Mouse (Mus musculus) lung, embryonic 14.5 days (tissue): ENCODE measurements at regions not wholly inside any gene's neighbourhood (a gene's known extent, or its start where the extent isn't known, plus 50 kb on each side); places are given as distances from the start of the nearest gene placed in this dataset.
"Not testable (repeated sequence)": the region's sequence is repeated elsewhere in the genome, so short reads cannot be mapped to it uniquely, and the experiment has no call there.

Experiments used
- ATAC-seq: fragments of 200-750 bp; cut with Nextera tagmentation; 2 replicates; pipeline ENCODE4 v1.8.0; 2017; ENCODE audit warnings: mild to moderate bottlenecking, moderate TSS enrichment, moderate library complexity; ENCODE audit not compliant: insufficient read depth
- DNase-seq: peaks from one replicate; pipeline ENCODE4 v3.0.0-alpha.2; 2015
- H3K27ac ChIP-seq: fragments of 300-500 bp; sonication (generic); 2 replicates; pipeline ENCODE4 v1.5.1; 2014; ENCODE audit warnings: low read depth, mild to moderate bottlenecking, moderate library complexity
- H3K27me3 ChIP-seq: fragments of 300-500 bp; sonication (generic); 2 replicates; pipeline ENCODE4 v1.6.1; 2014; ENCODE audit warnings: low read length, control low read depth; ENCODE audit not compliant: insufficient read depth
- H3K36me3 ChIP-seq: fragments of 300-500 bp; sonication (generic); 2 replicates; pipeline ENCODE4 v1.6.1; 2014; ENCODE audit warnings: control low read depth; ENCODE audit not compliant: insufficient read depth
- H3K4me1 ChIP-seq: fragments of 300-500 bp; sonication (generic); 2 replicates; pipeline ENCODE4 v1.6.1; 2014; ENCODE audit warnings: antibody characterized with exemption, control low read depth; ENCODE audit not compliant: insufficient read depth
- H3K4me2 ChIP-seq: fragments of 300-500 bp; sonication (generic); 2 replicates; pipeline ENCODE4 v1.6.1; 2014; ENCODE audit warnings: mild to moderate bottlenecking
- H3K4me3 ChIP-seq: fragments of 300-500 bp; sonication (generic); 2 replicates; pipeline ENCODE4 v1.5.1; 2014; ENCODE audit warnings: low read depth, low read length
- H3K9ac ChIP-seq: fragments of 300-500 bp; sonication (generic); 2 replicates; pipeline ENCODE4 v1.6.1; 2014
- H3K9me3 ChIP-seq: fragments of 300-500 bp; sonication (generic); 2 replicates; pipeline ENCODE4 v1.6.1; 2016; ENCODE audit warnings: low read depth, low read length, control low read depth
- CTCF ChIP-seq: IDR thresholded peaks from 2 replicates; pipeline ENCODE4 v1.5.1; 2016; ENCODE audit warnings: antibody characterized with exemption, low read depth
- WGBS: fragments of 180-500 bp; shearing (Covaris S2); extraction: QIAGEN DNeasy Blood & Tissue Kit; methylation state at CpG from one replicate; pipeline ENCODE4 v1.1.7; 2014; 5-methylcytosine and 5-hydroxymethylcytosine counted together

DNA sequence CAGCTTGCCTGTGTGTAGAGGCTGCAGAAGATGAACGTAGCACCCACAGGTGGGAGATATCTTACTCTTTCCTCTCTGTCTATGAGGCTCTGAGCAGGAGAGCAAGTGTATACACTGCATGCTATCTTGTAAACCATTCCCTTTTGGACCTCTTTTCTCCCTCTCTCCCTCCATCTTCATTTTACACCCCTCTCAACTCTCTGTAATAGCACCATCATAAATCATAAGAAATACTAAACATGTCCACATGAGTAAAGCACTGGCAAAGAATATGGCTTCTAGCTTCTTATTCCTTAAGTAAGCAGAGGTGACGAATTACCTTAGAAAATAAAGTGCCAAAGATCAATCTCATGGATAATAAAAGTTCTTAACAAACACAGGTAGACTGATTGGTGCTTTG lies 1724.3 kb upstream of the 5930422O12Rik start:
- Histone ChIP-seq H3K9ac (no peak overlapping the region), H3K36me3 (no peaks in the 10 kb centered on the region), H3K27me3 (no peaks in the 10 kb centered on the region), H3K4me3 (no peak overlapping the region), H3K4me2 (no peak overlapping the region), H3K4me1 (no peaks in the 10 kb centered on the region), H3K9me3 (no peaks in the 10 kb centered on the region), H3K27ac (no peak overlapping the region)
- ATAC-seq, result no peak
- no peak for DNase-seq
- WGBS, result 60% methylated on average over 2 of the region's 2 CpGs
- no peak for TF ChIP-seq CTCF

DNA sequence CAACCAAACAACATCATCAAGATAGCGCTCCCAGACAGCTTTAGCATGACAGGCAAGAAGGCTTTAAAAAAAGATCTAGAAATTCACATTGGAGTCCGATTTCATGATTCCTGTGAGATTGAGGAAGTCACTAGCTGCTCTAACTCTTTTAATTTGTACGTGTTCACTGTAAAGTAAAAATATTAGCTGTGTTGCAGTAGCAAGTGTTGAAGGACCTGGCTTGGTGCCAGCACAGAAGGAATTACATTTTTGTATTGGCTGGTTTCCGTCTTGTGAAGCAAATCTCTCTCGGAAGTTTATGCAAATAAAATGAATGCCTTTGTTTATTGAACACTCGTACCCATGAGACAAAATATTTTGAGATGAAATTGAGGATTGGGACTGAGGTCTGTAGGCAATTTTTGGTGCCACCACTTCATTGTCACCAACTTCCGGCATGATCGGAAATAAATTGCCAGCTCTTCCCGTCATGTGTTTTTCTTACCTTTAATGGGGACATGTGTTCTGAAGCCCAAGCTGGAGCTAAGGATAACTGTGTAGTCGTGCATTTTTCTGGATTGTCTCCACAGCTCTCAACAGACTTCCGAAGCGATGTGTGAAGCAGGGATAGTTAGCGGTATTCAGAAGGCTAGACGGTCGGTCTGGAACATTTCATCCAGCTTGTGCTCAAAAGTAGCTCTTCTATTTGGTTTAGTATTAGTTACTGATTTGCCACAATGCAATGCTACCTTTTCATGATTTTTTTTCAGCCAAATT lies 1715.0 kb upstream of the 5930422O12Rik start:
- TF ChIP-seq CTCF, result no peak
- Histone ChIP-seq H3K36me3 (no peaks in the 10 kb centered on the region), H3K4me3 (no peak overlapping the region), H3K4me2 (0 out of 2 replicates have a peak overlapping the region, but pooled peaks have one; percentile 20), H3K27ac (no peak overlapping the region), H3K9ac (no peak overlapping the region), H3K9me3 (no peaks in the 10 kb centered on the region), H3K27me3 (no peaks in the 10 kb centered on the region), H3K4me1 (peaks cover 7% of the 10 kb centered on the region; the same call in 1 of the 2 replicates)
- 57% methylated on average over 15 of the region's 15 CpGs for WGBS
- ATAC-seq, result no peak
- DNase-seq, result peak; percentile 71

DNA sequence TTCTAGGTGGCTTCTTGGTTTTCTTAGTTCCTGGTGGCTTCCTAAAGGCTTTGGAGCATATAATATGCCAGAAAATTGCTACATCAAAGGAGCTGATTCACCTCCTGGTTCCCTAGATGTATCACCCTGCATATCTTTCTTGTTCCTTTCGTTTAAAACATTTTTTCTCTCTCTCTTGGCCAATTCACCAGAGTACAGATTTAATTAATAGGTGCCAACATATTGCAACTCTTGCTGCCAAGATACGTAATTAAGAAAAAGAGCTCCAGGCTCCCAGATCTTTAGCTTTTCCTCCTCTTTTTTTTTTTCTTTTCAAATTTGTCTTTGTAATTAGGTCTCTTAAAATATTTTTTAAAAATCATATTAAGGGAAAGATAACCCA lies 1714.4 kb upstream of the 5930422O12Rik start:
- ATAC-seq (no peak), DNase-seq (no peak)
- H3K9me3 ChIP-seq, result no peaks in the 10 kb centered on the region
- no peak for TF ChIP-seq CTCF
- no peak overlapping the region for H3K9ac ChIP-seq
- H3K4me2 ChIP-seq, result no peak overlapping the region
- peaks cover 7% of the 10 kb centered on the region; the same call in 1 of the 2 replicates for H3K4me1 ChIP-seq
- H3K27ac ChIP-seq, result no peak overlapping the region
- 64% methylated on average over 2 of the region's 2 CpGs for WGBS
- no peak overlapping the region for H3K4me3 ChIP-seq
- H3K27me3 ChIP-seq, result no peaks in the 10 kb centered on the region
- H3K36me3 ChIP-seq, result no peaks in the 10 kb centered on the region

DNA sequence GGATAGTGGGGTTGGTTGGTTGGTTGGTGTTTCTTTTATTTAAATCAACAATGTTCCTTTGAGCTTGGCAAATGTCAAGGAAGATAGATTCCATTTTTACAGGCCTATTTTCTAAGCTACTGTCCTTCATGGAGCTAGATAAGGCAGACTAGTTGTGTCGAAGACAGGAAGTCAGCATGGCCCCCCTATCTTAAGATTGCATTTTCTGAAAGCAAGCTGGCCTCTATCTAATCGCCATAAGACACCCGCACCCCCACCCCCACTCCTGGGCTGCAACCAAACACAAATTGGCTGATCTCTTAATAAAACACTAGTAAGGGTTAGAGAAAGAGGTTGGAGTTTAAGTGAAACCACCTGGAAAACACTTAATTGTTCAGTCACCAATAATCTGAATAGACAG lies 1708.5 kb upstream of the 5930422O12Rik start:
- Histone ChIP-seq H3K36me3 (no peaks in the 10 kb centered on the region), H3K9me3 (no peaks in the 10 kb centered on the region), H3K4me2 (no peak overlapping the region), H3K27me3 (no peaks in the 10 kb centered on the region), H3K4me1 (no peaks in the 10 kb centered on the region), H3K27ac (no peak overlapping the region), H3K9ac (no peak overlapping the region), H3K4me3 (no peak overlapping the region)
- no peak for ATAC-seq
- no peak for DNase-seq
- 36% methylated on average over 3 of the region's 3 CpGs for WGBS
- TF ChIP-seq CTCF, result no peak

DNA sequence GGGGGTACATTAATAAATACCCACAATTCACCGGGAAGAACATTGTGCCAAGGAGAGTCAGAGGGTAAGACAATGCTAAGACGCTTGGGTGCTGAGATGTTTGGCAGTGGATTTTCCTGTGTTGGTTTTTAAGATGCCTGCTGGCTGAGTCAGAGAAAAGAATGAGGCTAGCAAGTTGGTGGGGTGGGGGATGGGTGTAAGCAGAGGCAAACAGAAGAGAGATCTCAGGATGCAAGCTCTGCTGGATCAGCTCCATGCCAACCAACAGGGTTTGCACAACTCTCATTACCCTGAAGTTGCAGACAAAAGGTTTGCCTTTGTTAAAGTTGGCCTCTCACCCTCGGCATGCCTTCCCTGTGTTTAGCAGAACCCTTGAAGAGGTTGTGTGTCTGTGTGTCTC lies 1707.9 kb upstream of the 5930422O12Rik start:
- Histone ChIP-seq H3K9me3 (no peaks in the 10 kb centered on the region), H3K27me3 (no peaks in the 10 kb centered on the region), H3K4me3 (no peak overlapping the region), H3K4me2 (no peak overlapping the region), H3K4me1 (no peaks in the 10 kb centered on the region), H3K27ac (no peak overlapping the region), H3K36me3 (no peaks in the 10 kb centered on the region), H3K9ac (no peak overlapping the region)
- peak; percentile 44; the same call in 1 of the 2 replicates for ATAC-seq
- 44% methylated on average over 3 of the region's 3 CpGs for WGBS
- DNase-seq, result peak; percentile 10
- TF ChIP-seq CTCF, result no peak

DNA sequence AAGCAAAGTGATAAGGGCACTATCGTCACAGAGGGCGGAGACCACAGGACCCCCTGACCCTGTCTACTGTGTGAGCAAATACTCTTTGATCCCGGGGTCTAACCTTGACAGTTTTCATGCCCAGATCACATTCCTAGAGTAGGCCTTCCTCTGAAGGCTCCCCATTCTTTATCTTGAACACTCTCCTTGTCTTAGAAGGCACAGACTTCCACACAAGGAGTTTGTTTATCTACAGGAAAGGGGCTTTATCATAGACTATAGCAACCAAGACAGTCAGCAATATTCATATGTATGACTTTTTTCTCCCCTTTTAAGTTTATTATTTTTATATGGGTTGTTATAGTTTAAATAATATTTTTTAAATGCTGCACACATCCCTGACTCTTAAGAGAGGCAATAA lies 1703.1 kb upstream of the 5930422O12Rik start:
- H3K27me3 ChIP-seq, result no peaks in the 10 kb centered on the region
- no peak for TF ChIP-seq CTCF
- no peaks in the 10 kb centered on the region for H3K4me1 ChIP-seq
- H3K27ac ChIP-seq, result no peak overlapping the region
- DNase-seq (no peak), ATAC-seq (no peak)
- H3K9me3 ChIP-seq, result no peaks in the 10 kb centered on the region
- no peak overlapping the region for H3K4me3 ChIP-seq
- no peak overlapping the region for H3K4me2 ChIP-seq
- H3K36me3 ChIP-seq, result no peaks in the 10 kb centered on the region
- WGBS, result 32% methylated on average over 3 of the region's 3 CpGs
- H3K9ac ChIP-seq, result no peak overlapping the region

DNA sequence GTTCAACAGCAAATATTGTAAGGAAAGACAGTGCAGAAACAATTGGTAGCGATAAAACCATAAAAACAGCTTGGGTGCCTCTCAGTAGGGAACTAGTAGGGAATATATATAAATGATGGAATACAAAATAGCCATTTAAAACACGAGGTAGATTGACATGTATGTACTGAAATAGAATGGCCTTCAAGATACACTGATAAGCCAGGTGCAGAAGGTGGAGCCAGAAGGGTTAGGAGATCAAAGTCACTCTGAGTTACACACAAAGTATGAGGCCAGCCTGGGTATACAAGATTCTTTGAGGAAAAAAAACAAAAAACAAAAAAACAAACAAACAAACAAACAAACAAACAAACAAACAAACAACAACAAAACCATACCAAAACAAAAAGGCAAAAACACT lies 1692.9 kb upstream of the 5930422O12Rik start:
- H3K27ac ChIP-seq, result no peak overlapping the region
- no peaks in the 10 kb centered on the region for H3K9me3 ChIP-seq
- WGBS, result 73% methylated on average over 2 of the region's 2 CpGs
- no peak overlapping the region for H3K4me2 ChIP-seq
- H3K4me3 ChIP-seq, result no peak overlapping the region
- no peak for DNase-seq
- H3K9ac ChIP-seq, result no peak overlapping the region
- no peaks in the 10 kb centered on the region for H3K27me3 ChIP-seq
- H3K4me1 ChIP-seq, result no peaks in the 10 kb centered on the region
- TF ChIP-seq CTCF, result no peak
- ATAC-seq, result no peak
- H3K36me3 ChIP-seq, result no peaks in the 10 kb centered on the region

DNA sequence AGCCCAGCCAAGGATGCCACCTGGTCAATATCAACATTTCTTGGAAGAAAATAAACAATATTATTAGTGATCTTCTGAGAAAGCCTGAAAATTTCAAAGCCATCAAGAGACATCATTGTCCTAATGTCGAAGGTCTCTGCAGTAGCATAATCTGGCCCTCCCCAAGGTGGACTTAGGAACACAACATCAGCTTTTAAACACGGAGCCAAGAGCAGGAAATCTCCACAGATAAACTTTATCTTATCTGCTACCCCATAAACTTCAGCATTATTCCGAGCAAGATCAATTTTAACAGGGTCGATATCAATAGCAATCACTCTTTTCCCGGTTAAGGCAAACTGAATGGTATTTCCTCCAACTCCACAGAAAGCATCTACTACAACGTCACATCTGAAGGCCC lies 1691.2 kb upstream of the 5930422O12Rik start:
- WGBS, result 70% methylated on average over 6 of the region's 6 CpGs
- not testable (repeated sequence) for ATAC-seq, H3K4me2 ChIP-seq

More for the DNA sequence above, 1691.2 kb upstream of the 5930422O12Rik start:
- H3K27ac ChIP-seq, H3K4me3 ChIP-seq, DNase-seq, H3K4me1 ChIP-seq, H3K9ac ChIP-seq, H3K36me3 ChIP-seq, H3K9me3 ChIP-seq, H3K27me3 ChIP-seq: not testable (repeated sequence)
